Mouse (Mus musculus): Measurements from ENCODE around the gene Ano6.

GRCm38 (mm10) chr15:95932358-95932757 lies 141.7 kb downstream of the Ano6 start:
- TF ChIP-seq CTCF (IDR thresholded peaks at IDR 0.05; ENCODE audit: borderline replicate concordance, insufficient read depth, low read depth, low read length) (no peak), POLR2A (IDR thresholded peaks at IDR 0.05; ENCODE audit: borderline replicate concordance, insufficient read depth, low read length) (no peak)

Measured in cerebellum, adult 2 months (tissue).